Mouse (Mus musculus) monocyte, adult 5-6 weeks (primary cell): ENCODE data around the gene Sash1. TPM values are rescaled to one million over a fixed set of nuclear protein-coding genes. Genes with fewer than 3 reads are reported as not detected.

Experiments
- ATAC-seq: fragments of 153-309, 156-312 bp; replicated peaks from 2 replicates; pipeline ENCODE4 v1.8.0; 2017; ENCODE audit warnings: mild to moderate bottlenecking; ENCODE audit not compliant: low TSS enrichment, insufficient number of reproducible peaks, severe bottlenecking, poor library complexity, low FRiP score
- total RNA-seq: library from RNA; stranded (forward); fragments of 200-1000, 200-491, 200-594 nt; gene quantifications from 3 replicates; pipeline ENCODE4 v1.2.3, GENCODE M21; 2017

Gene Sash1
- total RNA-seq, 1 experiment from 2014 or later = 4.5 TPM

GRCm38 (mm10) chr10:8811261-8812039, 74.4 kb downstream of the Sash1 start:
- ATAC-seq = no peak

DNA sequence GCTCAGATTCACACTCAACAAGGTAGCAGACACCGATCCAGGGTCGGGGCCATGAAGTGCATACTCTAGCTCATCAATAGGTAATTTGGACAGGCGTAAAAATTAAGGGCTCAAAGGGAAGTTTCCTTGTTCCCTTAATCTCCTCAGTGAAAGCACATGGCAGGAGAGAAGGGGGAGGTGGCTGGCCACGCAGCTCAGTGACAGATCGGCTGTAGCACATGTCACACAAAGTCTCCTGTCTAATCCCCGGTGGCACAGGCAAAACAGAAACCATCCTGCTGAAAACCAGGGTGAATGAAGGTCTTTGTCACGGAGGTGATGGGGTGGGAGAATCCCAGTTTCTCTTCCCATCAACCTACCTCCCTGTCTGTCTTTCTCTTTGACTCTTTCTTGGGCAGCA, 75.4 kb downstream of the Sash1 start:
- no peak for ATAC-seq

DNA sequence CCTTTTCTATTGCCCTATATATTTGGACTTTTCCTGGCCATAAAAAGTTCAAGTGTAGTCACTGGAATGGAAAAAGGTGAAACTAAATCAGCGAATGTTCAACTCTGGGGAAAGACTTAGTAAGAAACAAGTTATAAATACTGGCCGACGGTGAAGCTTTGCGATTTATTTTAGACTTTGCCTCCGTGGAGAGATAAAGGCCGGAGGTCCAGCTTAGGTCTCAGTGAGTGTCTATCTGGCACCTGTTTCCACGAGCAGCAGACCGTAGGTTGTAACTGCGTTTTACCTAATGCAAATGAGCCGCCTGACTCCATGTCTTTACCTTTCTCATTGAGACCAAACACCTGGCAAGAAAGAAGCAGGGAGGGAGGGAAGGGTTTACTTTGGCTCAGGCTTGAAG, 77.5 kb downstream of the Sash1 start:
- no peak for ATAC-seq

DNA sequence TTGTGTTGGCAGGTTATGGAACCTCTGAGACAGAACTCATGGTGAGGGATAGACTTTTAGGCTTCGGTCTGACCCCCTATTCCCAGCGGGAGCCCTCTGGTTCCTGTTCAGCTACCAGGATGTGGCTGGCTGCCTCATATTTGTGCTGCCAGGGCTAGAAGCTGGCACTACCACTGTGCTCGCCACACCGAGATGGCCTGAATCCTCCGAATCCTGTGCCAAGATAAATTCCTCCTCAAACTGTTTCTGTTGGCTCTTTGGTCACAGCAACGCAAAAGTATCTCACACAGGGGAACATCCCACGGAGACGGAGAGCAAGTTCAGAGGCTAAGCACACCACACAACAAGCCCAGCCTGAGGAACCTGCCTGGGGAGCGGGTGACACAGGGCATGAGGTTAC, 78.3 kb downstream of the Sash1 start:
- ATAC-seq = no peak

GRCm38 (mm10) chr10:8805402-8805801, 80.5 kb downstream of the Sash1 start:
- no peak for ATAC-seq

- ATAC-seq = no peak
Measured at GRCm38 (mm10) chr10:8804292-8804691, 81.6 kb downstream of the Sash1 start.

- no peak for ATAC-seq
Measured at GRCm38 (mm10) chr10:8801719-8802347, 84.0 kb downstream of the Sash1 start.

- ATAC-seq = no peak
Measured at GRCm38 (mm10) chr10:8801139-8801613, 84.7 kb downstream of the Sash1 start.

DNA sequence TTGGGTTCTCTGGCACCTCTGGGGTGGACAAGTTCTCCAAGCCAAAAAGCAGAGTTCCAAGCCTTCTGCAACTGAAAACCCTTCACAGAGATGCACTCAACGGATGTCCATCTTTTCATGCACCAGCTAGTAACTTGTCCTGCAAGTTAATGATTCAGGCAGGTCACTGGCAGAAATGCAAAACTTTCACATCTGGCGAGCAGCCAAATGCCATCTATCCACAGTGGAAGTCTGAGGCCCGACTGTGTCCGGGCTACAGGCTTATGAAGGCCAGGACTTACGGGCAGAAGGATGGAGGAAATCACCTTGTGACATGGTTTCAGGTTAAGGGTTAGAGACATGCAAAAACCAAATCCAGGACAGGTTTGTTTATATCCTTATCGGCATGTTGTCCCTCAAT, 88.0 kb downstream of the Sash1 start:
- no peak for ATAC-seq

DNA sequence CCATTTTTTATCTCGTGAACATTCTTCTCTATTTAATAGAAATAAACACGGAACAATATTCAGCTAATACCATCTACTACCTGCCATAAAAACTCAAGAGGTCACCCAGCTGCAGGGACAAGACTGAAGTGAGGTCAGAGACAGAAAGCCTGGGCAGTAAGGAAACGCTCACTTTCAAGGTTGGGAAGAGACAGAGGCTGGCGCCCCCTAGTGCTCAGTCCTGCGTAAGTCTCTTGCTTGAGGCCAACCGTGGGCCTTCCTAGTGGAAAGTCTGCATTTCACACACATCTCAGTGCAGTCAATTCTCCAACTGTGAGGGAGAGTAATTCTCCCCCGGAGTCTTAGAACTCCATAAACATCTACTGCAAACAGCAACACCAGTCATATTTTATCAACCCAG, 90.5 kb downstream of the Sash1 start:
- peak; percentile 58; the same call in 1 of the 2 replicates for ATAC-seq

- peak; percentile 62 for ATAC-seq
Measured at GRCm38 (mm10) chr10:8792412-8792811, 93.5 kb downstream of the Sash1 start.

DNA sequence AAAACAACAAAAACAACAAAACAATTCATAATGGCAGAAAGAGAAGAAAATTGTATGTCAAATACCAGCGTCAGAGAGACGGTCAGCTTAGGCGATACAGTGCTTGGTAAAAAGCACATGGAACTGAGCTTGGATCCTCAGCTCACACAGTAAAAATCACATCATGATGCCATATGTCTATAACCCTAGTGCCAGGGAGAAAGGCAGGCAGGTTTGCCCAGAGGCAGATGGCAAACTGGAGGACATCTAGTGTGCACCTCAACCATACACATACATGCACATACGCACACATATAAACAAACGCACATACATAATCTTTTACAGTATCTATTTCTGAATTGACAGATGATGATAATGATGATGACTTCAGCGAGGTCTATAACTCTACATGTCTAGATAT, 96.8 kb downstream of the Sash1 start:
- no peak for ATAC-seq

GRCm38 (mm10) chr10:8787221-8787620, 98.6 kb downstream of the Sash1 start:
- ATAC-seq = no peak

GRCm38 (mm10) chr10:8785451-8786145, 100.3 kb downstream of the Sash1 start:
- ATAC-seq = no peak

DNA sequence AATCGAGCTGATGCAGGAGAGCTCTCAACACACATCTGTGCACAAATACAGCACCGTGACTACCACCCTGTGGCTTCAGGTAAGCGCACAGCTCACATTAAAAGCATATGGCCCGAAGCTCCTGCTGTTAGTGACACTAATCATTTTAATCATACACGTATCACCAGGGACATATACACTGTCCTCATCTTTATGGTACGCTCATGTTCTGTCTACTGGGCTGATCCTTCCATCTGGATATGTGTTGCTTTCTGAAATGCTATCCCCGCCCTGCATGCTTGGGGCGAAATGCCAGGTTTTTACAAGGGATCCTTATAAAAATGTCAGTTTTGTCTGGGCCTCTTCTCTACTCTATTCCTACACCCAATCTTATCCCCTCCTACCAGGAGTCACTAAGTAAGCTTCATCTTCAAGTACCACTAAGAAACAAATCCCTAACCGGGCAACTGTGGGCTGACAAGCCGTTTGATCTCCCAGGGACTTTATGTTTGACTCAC, 103.9 kb downstream of the Sash1 start:
- ATAC-seq = no peak

DNA sequence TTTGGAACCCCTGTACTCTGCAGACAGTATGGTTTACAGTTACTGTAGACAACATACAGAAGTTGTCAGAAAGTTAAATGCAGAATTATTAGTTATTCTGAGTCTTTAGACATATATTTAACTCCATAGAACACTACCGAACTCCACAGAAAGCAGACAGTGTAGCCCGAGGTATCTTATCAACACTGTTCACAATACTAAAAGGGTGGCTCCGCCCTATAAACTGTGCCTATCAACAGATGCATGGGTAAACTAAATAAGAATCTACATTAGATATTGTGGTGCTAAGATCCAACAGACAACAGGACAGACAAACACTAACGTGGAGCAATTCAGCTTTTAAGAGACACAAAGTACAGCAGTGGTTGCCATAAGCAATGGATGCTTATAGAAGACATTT, 106.0 kb downstream of the Sash1 start:
- ATAC-seq = no peak

- ATAC-seq = no peak
Measured at GRCm38 (mm10) chr10:8778845-8779244, 107.0 kb downstream of the Sash1 start.

- ATAC-seq = peak; percentile 70
Measured at GRCm38 (mm10) chr10:8777552-8778253, 108.2 kb downstream of the Sash1 start.

GRCm38 (mm10) chr10:8776791-8777190, 109.1 kb downstream of the Sash1 start:
- no peak for ATAC-seq
